Mouse (Mus musculus) small intestine, adult 2 months (tissue): Measurements from ENCODE around the gene Arl15. TPM values are rescaled to one million over a fixed set of nuclear protein-coding genes. Genes with fewer than 3 reads are reported as not detected.

ENCODE experiments used
- H3K27ac ChIP-seq: fragments of 200-500 bp; 2 replicates; pipeline ENCODE4 v1.5.1; 2012; ENCODE audit warnings: low read depth, low read length, control low read depth, inconsistent platforms; ENCODE audit not compliant: insufficient read depth
- H3K27me3 ChIP-seq: fragments of 200-500 bp; 2 replicates; pipeline ENCODE4 v1.6.1; 2012; ENCODE audit warnings: mild to moderate bottlenecking, moderate library complexity, low read length, inconsistent platforms; ENCODE audit not compliant: control insufficient read depth, insufficient read depth
- H3K36me3 ChIP-seq: fragments of 200-500 bp; 2 replicates; pipeline ENCODE4 v1.6.1; 2012; ENCODE audit warnings: mild to moderate bottlenecking, low read length, control low read depth, inconsistent platforms; ENCODE audit not compliant: control insufficient read depth, insufficient read depth
- H3K4me1 ChIP-seq: fragments of 200-500 bp; 2 replicates; pipeline ENCODE4 v1.6.1; 2012; ENCODE audit warnings: low read length, inconsistent platforms, mixed read lengths; ENCODE audit not compliant: control insufficient read depth, insufficient read depth, insufficient read length
- H3K4me3 ChIP-seq: fragments of 200-500 bp; 2 replicates; pipeline ENCODE4 v1.5.1; 2012; ENCODE audit warnings: low read depth, mild to moderate bottlenecking, control low read depth, inconsistent platforms, low read length, moderate library complexity
- CTCF ChIP-seq: fragments of 200-500 bp; IDR thresholded peaks from 2 replicates; pipeline ENCODE4 v1.5.1; 2012; ENCODE audit warnings: low read depth, mild to moderate bottlenecking, control low read depth, inconsistent platforms, low read length, moderate library complexity, mixed read lengths; ENCODE audit not compliant: insufficient replicate concordance, insufficient read length; ENCODE audit errors: extremely low read depth
- POLR2A ChIP-seq: fragments of 200-500 bp; IDR thresholded peaks from 2 replicates; pipeline ENCODE4 v1.6.1; 2012; ENCODE audit warnings: low read depth, mild to moderate bottlenecking, control low read depth, inconsistent platforms, low read length, moderate library complexity
- WGBS: fragments of 180-500 bp; shearing (Covaris S2); methylation state at CpG from one replicate; pipeline ENCODE4 v1.1.7; 2018; 5-methylcytosine and 5-hydroxymethylcytosine counted together
- polyA plus RNA-seq: library from polyadenylated mRNA; depleted of rRNA; stranded (reverse); fragments of >200 nt; gene quantifications from 2 replicates; pipeline ENCODE4 v1.2.3, GENCODE M21; 2012; rRNA removed

The Arl15 gene
- 2.0 and 2.1 TPM in 2 replicates for polyA plus RNA-seq

GRCm38 (mm10) chr13:113794039-113794704 lies at the start of gene Arl15:
Arl15 (plus strand) TSS chr13:113794505.
- TF ChIP-seq CTCF, result peak; percentile 21; the same call in 1 of the 2 replicates
- peak; percentile 100 for TF ChIP-seq POLR2A
- Histone ChIP-seq H3K27me3 (no peaks in the 10 kb centered on the region), H3K36me3 (no peaks in the 10 kb centered on the region), H3K27ac (peak within 1 kb of the TSS; percentile 51), H3K4me3 (peak within 1 kb of the TSS; percentile 91), H3K4me1 (peaks cover 5% of the 10 kb centered on the region; the same call in 1 of the 2 replicates)
- under 1% methylated on average over 49 of the region's 49 CpGs for WGBS

- 72% methylated on average over 2 of the region's 2 CpGs for WGBS
- Histone ChIP-seq H3K4me1 (no peaks in the 10 kb centered on the region), H3K36me3 (no peaks in the 10 kb centered on the region), H3K4me3 (no peak overlapping the region), H3K27ac (no peak overlapping the region), H3K27me3 (no peaks in the 10 kb centered on the region)
- TF ChIP-seq POLR2A (no peak), CTCF (no peak)
Measured at GRCm38 (mm10) chr13:113745301-113745700, 49.0 kb upstream of the Arl15 start.

- no peak for TF ChIP-seq POLR2A
- no peak for TF ChIP-seq CTCF
- peak overlapping the region; percentile 64; the same call in 1 of the 2 replicates for H3K27ac ChIP-seq
- 42% methylated on average over 5 of the region's 5 CpGs for WGBS
Measured at GRCm38 (mm10) chr13:113750766-113751165, 43.5 kb upstream of the Arl15 start.

GRCm38 (mm10) chr13:113754731-113755689 lies 39.3 kb upstream of the Arl15 start:
- TF ChIP-seq CTCF (no peak), POLR2A (no peak)
- Histone ChIP-seq H3K27ac (peak overlapping the region; percentile 84), H3K4me1 (peaks cover 11% of the 10 kb centered on the region; the same call in 1 of the 2 replicates), H3K27me3 (no peaks in the 10 kb centered on the region), H3K36me3 (no peaks in the 10 kb centered on the region), H3K4me3 (no peak overlapping the region)
- whole genome bisulfite sequencing, result 23% methylated on average over 9 of the region's 9 CpGs

More at GRCm38 (mm10) chr13:113750766-113751165, 43.5 kb upstream of the Arl15 start:
- H3K4me1 ChIP-seq, result peaks cover 7% of the 10 kb centered on the region; the same call in 1 of the 2 replicates
- H3K4me3 ChIP-seq, result no peak overlapping the region
- H3K27me3 ChIP-seq, result no peaks in the 10 kb centered on the region
- no peaks in the 10 kb centered on the region for H3K36me3 ChIP-seq

- Histone ChIP-seq H3K27me3 (no peaks in the 10 kb centered on the region), H3K4me3 (no peak overlapping the region), H3K4me1 (peaks cover 11% of the 10 kb centered on the region; the same call in 1 of the 2 replicates), H3K36me3 (no peaks in the 10 kb centered on the region), H3K27ac (peak overlapping the region; percentile 79)
- TF ChIP-seq CTCF (no peak), POLR2A (no peak)
- 32% methylated on average over 6 of the region's 6 CpGs for WGBS
Measured at GRCm38 (mm10) chr13:113755779-113756178, 38.5 kb upstream of the Arl15 start.

GRCm38 (mm10) chr13:113761717-113762116 lies 32.6 kb upstream of the Arl15 start:
- H3K27me3 ChIP-seq, result no peaks in the 10 kb centered on the region
- H3K27ac ChIP-seq, result no peak overlapping the region
- H3K4me1 ChIP-seq, result peaks cover 1% of the 10 kb centered on the region; the same call in 1 of the 2 replicates
- 94% methylated on average over 11 of the region's 11 CpGs for WGBS
- H3K4me3 ChIP-seq, result no peak overlapping the region
- no peaks in the 10 kb centered on the region for H3K36me3 ChIP-seq
- TF ChIP-seq POLR2A, result no peak
- TF ChIP-seq CTCF, result no peak
